Mouse (Mus musculus): ENCODE results near the gene Glod4.

DNA sequence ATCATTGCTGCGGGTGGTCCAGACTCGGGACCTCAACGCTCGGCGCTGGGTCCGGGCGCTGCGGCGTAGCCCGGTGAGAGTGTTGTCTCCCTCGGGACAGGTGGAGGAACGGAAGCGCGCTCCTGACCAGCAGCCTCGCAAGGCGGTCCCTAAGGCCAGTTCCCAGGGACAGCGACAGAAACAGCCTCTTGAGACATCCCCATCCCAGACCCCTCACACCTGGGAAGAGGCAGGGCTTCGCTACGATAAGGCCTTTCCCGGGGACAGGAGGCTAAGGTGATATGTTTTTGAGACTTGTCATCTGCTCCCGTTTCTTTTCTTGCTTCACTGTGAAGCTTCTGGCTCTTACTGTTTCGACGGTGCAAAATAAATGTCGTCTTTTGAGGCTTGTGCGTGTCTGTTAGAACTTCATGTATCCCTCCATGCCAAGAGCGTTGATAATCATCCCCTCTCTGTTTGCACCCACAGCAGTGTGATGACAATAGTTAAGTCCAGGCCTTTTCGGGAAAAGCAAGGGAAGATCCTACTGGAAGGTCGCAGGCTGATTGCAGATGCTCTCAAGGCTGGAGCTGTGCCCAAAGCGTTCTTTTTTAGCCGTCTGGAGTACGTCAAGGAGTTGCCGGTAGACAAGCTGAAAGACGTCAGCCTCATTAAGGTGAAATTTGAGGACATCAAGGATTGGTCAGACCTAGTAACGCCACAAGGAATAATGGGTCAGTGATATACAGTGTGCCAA lies 454 bp upstream of the Glod4 start:
- TF ChIP-seq CTCF (IDR thresholded peaks at IDR 0.05; ENCODE audit: insufficient read depth, low read length), result no peak
- no peak for TF ChIP-seq POLR2A (IDR thresholded peaks at IDR 0.05; ENCODE audit: borderline replicate concordance, extremely low read depth, low read depth, low read length)

Data from lung, adult 2 months (tissue).